Mouse (Mus musculus): ENCODE data around the gene Smad1.
"Not testable (repeated sequence)": the region's sequence is repeated elsewhere in the genome, so short reads cannot be mapped to it uniquely, and the experiment has no call there.

The Smad1 gene

GRCm38 (mm10) chr8:79398994-79399650 is at the start of gene Smad1:
Gene Smad1 (minus strand): TSS chr8:79399518.
- DNase-seq (ENCODE audit: low read depth, low spot score) = peak; percentile 79

DNA sequence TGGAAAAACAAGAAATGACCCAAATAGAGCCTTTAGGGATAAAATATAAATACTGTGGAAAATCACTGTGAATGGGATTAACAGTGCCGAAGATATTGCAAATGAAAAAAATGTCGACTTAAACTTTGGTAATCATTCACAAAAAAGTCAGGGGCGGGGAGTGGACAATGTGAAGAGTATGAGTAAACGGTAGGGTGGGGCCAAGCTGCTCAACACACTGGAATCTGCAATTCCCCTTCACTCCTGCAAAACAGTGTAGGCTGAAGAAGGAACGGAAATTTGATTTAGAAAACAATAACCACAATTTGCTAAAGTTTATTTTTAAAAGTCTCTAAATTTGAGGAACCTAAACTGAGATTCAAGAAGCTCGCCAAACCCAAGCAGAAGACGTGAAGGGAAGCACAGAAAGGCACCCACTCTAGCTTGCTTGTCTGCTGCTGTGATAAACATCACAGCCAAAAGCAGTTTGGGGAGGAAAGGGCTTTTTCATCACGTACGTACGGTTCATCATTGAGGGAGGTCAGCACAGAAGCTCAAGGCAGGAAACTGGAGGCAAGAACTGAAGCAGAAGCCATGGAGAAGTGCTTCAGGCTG is 48.0 kb upstream of the Smad1 start:
- no peak for DNase-seq (ENCODE audit: low read depth, low spot score)

DNA sequence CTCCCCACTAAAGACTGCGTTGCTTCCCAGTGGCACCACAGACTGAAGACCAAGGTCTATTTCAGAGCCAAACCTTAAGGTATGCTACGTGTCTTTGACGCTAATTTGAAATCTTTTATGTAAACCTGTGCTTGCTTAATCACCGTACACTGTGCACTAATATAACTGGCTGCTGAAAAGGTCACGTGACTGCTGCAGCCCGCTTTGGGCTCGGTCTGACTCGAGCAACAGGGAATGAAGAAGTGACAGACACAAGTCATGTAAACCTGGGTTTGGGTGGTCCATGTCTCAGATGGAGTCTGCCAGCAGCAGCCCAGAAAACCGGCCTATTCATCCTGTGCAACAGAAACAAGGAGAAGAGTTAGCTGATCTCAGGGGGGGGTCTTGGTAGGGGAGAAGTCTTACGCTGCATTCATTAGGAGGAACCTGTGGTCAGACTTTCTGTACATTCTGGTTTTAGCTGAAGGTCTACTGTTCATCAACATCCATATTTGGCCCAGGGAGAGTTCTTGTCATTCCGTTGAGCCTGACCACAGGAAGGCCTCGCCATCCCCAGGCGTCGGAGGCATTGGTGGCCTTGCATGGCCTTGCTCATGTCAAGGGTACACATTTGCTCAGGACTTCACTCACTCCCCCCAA is 44.3 kb upstream of the Smad1 start:
- no peak for DNase-seq (ENCODE audit: low read depth, low spot score)

DNA sequence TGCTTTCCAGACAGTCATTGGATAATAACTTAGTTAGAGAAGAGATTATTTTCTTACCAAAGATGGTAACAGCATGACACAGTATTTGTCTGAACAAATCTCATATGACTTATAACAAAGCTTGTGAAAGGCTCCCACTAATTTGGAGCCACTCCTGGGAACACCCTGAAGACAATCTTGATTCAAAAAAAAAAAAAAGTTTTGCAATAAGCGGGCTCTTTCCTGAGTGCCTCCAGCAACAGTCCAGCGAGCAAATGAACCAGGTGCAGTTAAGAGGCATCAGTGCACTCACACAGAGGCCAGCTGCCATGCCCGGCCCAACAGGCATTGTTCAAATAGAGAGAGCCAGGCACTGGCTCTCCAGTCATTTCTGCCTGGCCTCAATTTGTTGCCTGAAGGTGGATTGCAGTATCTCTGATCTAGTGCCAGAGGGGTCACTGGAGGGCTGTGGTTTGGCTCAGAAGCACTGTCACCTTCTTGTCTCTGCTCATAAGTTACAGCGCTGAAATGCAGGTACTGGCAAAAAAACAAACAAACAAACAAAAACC is 34.7 kb upstream of the Smad1 start:
- DNase-seq (ENCODE audit: low read depth, low spot score) = no peak

- peak; percentile 20 for DNase-seq (ENCODE audit: low read depth, low spot score)
Measured at GRCm38 (mm10) chr8:79414907-79415306, 15.6 kb upstream of the Smad1 start.

- no peak for DNase-seq (ENCODE audit: low read depth, low spot score)
Measured at GRCm38 (mm10) chr8:79410501-79410900, 11.2 kb upstream of the Smad1 start.

DNA sequence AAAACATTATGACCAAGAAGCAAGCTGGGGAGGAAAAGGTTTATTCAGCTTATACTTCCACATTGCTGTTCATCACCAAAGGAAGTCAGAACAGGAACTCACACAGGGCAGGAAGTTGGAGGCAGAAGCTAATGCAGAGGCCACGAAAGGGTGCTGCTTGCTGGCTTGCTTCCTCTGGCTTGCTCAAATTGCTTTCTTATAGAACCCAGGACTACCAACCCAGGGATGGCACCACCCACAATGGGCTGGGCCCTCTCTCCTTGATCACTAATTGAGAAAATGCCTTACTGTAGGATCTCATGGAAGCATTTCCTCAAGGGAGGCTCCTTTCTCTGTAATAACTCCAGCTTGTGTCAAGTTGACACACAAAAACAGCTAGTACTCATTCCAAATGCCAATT is 8.0 kb upstream of the Smad1 start:
- DNase-seq (ENCODE audit: low read depth, low spot score) = not testable (repeated sequence)

DNA sequence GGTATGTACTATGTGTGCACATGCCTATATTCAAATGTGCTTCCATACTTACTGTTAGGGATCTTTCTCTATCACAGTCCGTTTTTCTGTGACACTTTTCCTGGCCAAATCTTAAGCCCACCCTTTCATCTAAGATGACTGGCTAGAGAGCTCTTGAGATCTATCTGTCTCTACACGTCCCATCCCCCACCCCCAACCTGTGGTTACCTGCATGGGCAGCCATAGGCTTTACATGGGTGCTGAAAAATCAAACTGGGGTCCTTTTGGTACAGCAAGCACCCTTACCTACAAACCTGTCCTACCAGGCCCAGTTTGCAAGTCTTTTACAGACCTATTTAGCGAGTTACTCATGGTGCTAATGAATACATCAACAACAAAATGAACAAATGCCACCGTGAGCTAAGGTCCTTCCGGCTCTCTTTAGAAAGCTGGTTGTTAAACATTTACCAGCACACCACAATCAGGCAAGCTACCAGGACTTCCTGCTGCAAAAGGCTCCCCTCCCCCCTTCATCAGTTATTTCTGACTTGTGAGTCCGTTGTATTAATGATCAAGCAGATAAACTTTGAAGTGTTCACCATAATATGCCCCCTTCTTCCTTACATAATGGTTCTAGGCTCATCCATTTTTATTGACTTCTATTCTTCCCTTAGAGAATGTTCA is 5.7 kb upstream of the Smad1 start:
- no peak for DNase-seq (ENCODE audit: low read depth, low spot score)

DNA sequence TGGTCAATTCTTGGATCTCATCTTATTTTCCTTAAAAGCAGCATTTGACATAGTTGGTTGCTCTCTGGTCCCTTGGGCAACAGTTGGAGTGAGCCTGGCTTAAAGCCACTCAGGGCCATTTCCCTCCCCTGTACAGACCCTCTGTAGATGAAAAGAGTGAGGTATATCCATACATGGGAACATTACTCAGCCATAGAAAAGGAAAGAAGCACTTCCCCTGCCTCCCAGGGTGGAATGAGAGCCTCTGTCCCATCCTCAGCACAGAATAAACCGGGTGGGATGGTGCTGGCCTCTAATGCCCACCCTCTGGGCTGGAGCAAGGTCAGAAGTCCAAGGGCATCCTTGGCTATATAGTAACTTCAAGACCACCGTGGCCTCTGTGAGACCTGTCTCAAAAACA is 1.4 kb upstream of the Smad1 start:
- no peak for DNase-seq (ENCODE audit: low read depth, low spot score)

- peak; percentile 22 for DNase-seq (ENCODE audit: low read depth, low spot score)
Measured at GRCm38 (mm10) chr8:79398251-79398981, 902 bp downstream of the Smad1 start.

GRCm38 (mm10) chr8:79397705-79398250 is 1.5 kb downstream of the Smad1 start:
- no peak for DNase-seq (ENCODE audit: low read depth, low spot score)

- DNase-seq (ENCODE audit: low read depth, low spot score) = no peak
Measured at GRCm38 (mm10) chr8:79396911-79397310, 2.4 kb downstream of the Smad1 start.

DNA sequence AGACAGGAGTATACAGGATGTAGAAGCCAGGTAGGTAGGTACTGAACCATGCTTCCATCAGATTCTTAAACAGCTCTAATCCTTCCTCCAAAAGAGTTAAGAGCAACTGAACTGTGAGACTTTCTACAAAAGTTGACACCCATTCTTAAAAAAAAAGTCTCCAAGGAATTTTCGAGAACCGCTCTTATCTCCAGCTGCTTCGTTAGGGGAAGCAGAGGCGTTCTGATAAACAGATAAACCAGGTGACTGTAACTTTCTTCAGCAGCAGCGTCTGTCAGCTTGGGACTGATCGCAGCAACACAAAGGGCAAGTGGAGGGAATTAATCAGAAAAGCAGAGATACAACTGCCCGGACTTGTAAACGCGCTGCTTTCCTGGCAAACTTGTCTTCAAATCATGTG is 5.3 kb downstream of the Smad1 start:
- DNase-seq (ENCODE audit: low read depth, low spot score) = no peak

DNA sequence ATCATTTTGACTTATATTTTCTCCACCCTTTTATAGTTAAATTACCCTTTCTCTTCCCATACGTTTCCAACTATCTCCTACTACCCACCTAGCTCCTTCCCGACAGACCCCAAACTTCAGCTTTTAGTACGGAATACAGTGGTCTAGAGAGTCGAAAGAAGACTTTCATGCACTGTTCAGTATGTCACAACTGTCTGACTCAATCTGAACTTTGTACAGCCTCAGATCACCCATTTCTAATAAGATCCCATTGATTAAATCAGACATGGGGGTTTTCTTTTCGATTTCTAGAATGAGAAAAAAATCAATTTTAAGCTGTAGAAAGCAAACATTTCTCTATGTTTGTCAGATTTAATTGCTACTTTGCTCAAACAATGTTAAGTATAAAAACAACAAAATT is 6.1 kb downstream of the Smad1 start:
- DNase-seq (ENCODE audit: low read depth, low spot score) = no peak

DNA sequence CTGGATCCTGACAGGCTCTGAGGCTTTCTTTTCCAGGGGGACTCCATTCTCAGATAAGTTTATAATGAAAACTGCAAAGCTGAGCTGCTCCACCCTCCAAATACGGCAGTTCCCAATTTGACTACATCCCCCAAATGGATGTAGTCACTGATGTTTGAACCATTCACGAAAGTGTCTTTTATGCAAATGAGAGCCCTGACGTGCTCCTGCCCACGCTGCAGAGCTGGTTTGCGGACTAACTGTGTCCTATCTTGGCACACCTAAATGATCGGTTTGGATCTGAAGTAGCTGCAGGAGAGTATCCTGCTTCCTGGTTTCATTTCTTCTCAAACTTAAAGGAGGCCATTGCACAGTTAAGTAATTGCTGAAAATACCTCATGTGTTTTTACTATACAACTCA is 6.7 kb downstream of the Smad1 start:
- no peak for DNase-seq (ENCODE audit: low read depth, low spot score)

DNA sequence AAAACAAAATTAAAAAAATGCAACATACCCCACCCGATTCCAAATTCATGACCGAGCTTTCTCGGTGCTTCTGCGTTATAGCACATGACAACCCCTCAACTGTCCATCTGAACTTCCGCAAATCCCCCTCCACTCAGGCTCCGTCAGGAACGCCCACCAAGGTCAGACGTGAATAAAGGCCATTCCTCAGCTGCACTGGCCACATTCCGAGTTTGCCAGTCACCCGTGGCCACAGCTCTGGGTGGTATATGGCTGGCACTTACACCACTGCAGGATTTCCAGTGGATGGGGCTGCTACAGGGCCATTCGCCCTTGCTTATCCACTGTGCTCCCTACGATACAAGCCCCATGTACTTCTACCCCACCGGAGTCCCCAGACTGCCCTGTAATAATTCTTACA is 7.9 kb downstream of the Smad1 start:
- no peak for DNase-seq (ENCODE audit: low read depth, low spot score)

- DNase-seq (ENCODE audit: low read depth, low spot score) = peak; percentile 32
Measured at GRCm38 (mm10) chr8:79389074-79389786, 10.1 kb downstream of the Smad1 start.

GRCm38 (mm10) chr8:79386831-79387230 is 12.5 kb downstream of the Smad1 start:
- DNase-seq (ENCODE audit: low read depth, low spot score) = no peak

DNA sequence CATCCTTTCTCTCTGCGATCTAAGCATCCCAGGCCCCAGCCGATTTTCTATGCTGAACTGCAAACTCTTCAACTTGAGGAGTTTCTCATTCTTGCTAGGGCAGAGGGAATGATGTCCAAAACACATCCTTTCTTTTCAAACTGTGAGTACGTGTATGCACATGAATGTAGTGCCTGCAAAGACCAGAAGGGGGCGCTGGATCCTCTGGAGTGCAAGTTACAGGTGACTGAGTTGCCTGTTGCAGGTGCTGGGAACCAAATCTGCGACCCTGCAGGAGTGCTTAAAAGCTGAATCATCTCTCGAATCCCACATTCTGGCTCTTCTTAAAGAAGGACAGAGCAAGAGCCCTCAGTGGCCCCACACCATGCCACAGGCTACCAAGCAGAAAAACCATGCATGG is 13.0 kb downstream of the Smad1 start:
- no peak for DNase-seq (ENCODE audit: low read depth, low spot score)

All from skeletal muscle tissue, adult 2 months (tissue).